ENCODE assay signal across 9 mouse cellular contexts in genomic region chr16:44361921-44362890, GRCm38 (mm10). TPM values are rescaled to one million over a fixed set of nuclear protein-coding genes. Genes with fewer than 3 reads are reported as not detected.
DNase-seq lines count a peak whose midpoint lies in the region; ATAC-seq and TF ChIP-seq lines count a peak whose summit lies in the region.
"Had no signal": no experiment of that assay in that cellular context is flagged by ENCODE, and none has a peak within 500 bp of the region (broad histone marks: within the 10 kb centered on the region; RNA-seq: fewer than 3 reads in every experiment).

No protein-coding gene starts in this region.

- no peaks in the 10 kb centered on the region for H3K27me3 ChIP-seq in forebrain, postnatal 0 days (ENCODE audit: insufficient read depth, low read length)
- H3K27me3 ChIP-seq: lung, embryonic 15.5 days had no signal

- no peak overlapping the region for H3K4me3 ChIP-seq in forebrain, postnatal 0 days (ENCODE audit: low read depth, low read length)
- H3K4me3 ChIP-seq: lung, embryonic 15.5 days had no signal

- no peak for ATAC-seq in cerebellum, adult (ENCODE audit: insufficient number of reproducible peaks, low FRiP score, low TSS enrichment)
- ATAC-seq in forebrain, postnatal 0 days: peak; percentile 55; the same call in 1 of the 2 replicates
- peak; percentile 47 for ATAC-seq in megakaryocyte, adult 5-6 weeks (ENCODE audit: poor library complexity, severe bottlenecking)

- WGBS in forebrain, postnatal 0 days: 86% methylated on average over 10 of the region's 10 CpGs

- no peaks in the 10 kb centered on the region for H3K4me1 ChIP-seq in forebrain, postnatal 0 days (ENCODE audit: insufficient read depth)
- H3K4me1 ChIP-seq: lung, embryonic 15.5 days had no signal

- H3K9me3 ChIP-seq in forebrain, postnatal 0 days (ENCODE audit: low read length): no peaks in the 10 kb centered on the region
- H3K9me3 ChIP-seq: lung, embryonic 15.5 days had no signal

- H3K36me3 ChIP-seq in forebrain, postnatal 0 days (ENCODE audit: insufficient read depth): peaks cover 10% of the 10 kb centered on the region

- intact Hi-C loops in left cerebral cortex, postnatal 25 days (cut with DNase I): loop anchor here (1.0 to 5.0 kb wide), 2 partner anchors 119 to 190 kb away; partner anchors contain the start of gene Usf3

- peak; percentile 36 for DNase-seq in cerebellum, adult 11 months
- DNase-seq in left cerebral cortex, postnatal 25 days (ENCODE audit: low spot score in 2 of 2): peak; percentile 31 to 41
- DNase-seq in left cerebral cortex, adult 8-10 months (ENCODE audit: low spot score in 2 of 2): no peak
- peak; percentile 15 for DNase-seq in adrenal gland, postnatal 25 days
- peak; percentile 63 for DNase-seq in forebrain, postnatal 0 days
- DNase-seq in right cerebral cortex, postnatal 25 days: no peak

- no peak overlapping the region for H3K27ac ChIP-seq in forebrain, postnatal 0 days (ENCODE audit: low read depth, low read length)
- H3K27ac ChIP-seq: lung, embryonic 15.5 days had no signal

- TF ChIP-seq CTCF in forebrain, postnatal 0 days (IDR thresholded peaks at IDR 0.05; ENCODE audit: low read depth): peak; percentile 80

- H3K4me2 ChIP-seq in forebrain, postnatal 0 days (ENCODE audit: low read depth): no peak overlapping the region
- H3K4me2 ChIP-seq: lung, embryonic 15.5 days had no signal

- no peak overlapping the region for H3K9ac ChIP-seq in forebrain, postnatal 0 days
- H3K9ac ChIP-seq: lung, embryonic 15.5 days had no signal

RNA-seq across cellular contexts. Expression of gene Spice1, which starts 15.3 kb away (rescaled TPM):
- 10 to 100 TPM; 18.2 to 18.4 TPM for total RNA-seq in left cerebral cortex, postnatal 25 days (2021)
- total RNA-seq in left cerebral cortex, adult 8-10 months (2022): 10 to 100 TPM; 16.4 to 20.2 (median 18.3) TPM
- 28.1 and 37.5 TPM in 2 replicates for total RNA-seq in adrenal gland, postnatal 25 days (2021)
- 13.2 and 14.5 TPM in 2 replicates for total RNA-seq in forebrain, postnatal 0 days (2014; rRNA removed)
- 7.1 and 12.0 TPM in 2 replicates for polyA plus RNA-seq in forebrain, postnatal 0 days (2015; fragmentation: Nextera tagmentation; extraction: Ambion mirVana)
- total RNA-seq in megakaryocyte, adult 5-6 weeks (2015): 14.8 and 17.9 TPM in 2 replicates
- 12.7 and 23.5 TPM in 2 replicates for total RNA-seq in megakaryocyte, adult 5-6 weeks (2017)

RNA-seq across cellular contexts. Expression of gene Sidt1, which starts 29.2 kb away (rescaled TPM):
- total RNA-seq in left cerebral cortex, postnatal 25 days (2021): 10 to 100 TPM; 53.0 to 62.6 TPM
- total RNA-seq in left cerebral cortex, adult 8-10 months (2022): 10 to 100 TPM; 30.7 to 36.5 (median 32.2) TPM
- 9.3 and 12.8 TPM in 2 replicates for total RNA-seq in adrenal gland, postnatal 25 days (2021)
- total RNA-seq in forebrain, postnatal 0 days (2014; rRNA removed): 13.4 and 22.0 TPM in 2 replicates
- polyA plus RNA-seq in forebrain, postnatal 0 days (2015; fragmentation: Nextera tagmentation; extraction: Ambion mirVana): 10.0 and 12.7 TPM in 2 replicates
- 0.07 and 1.5 TPM in 2 replicates for total RNA-seq in megakaryocyte, adult 5-6 weeks (2015)
- 0.29 and 0.73 TPM in 2 replicates for total RNA-seq in megakaryocyte, adult 5-6 weeks (2017)

RNA-seq across cellular contexts. Expression of gene Cfap44, which starts 32.4 kb away (rescaled TPM):
- 1 to 10 TPM; 2.4 to 4.0 TPM for total RNA-seq in left cerebral cortex, postnatal 25 days (2021)
- total RNA-seq in left cerebral cortex, adult 8-10 months (2022): 1 to 10 TPM; 3.4 to 7.4 (median 5.8) TPM
- total RNA-seq in adrenal gland, postnatal 25 days (2021): 1.9 and 5.3 TPM in 2 replicates
- total RNA-seq in forebrain, postnatal 0 days (2014; rRNA removed): 5.6 and 9.6 TPM in 2 replicates
- 1.2 and 2.5 TPM in 2 replicates for polyA plus RNA-seq in forebrain, postnatal 0 days (2015; fragmentation: Nextera tagmentation; extraction: Ambion mirVana)
- not detected in 2 replicates for total RNA-seq in megakaryocyte, adult 5-6 weeks (2015)
- total RNA-seq in megakaryocyte, adult 5-6 weeks (2017): 0.07 TPM in 1 of 2 replicates, not detected in the other

Comparison
In these comparisons a context has a peak if more than half of its experiments do, and no peak if none do; other contexts are left out.
1. DNase-seq: peak in cerebellum, adult 11 months (single experiment), left cerebral cortex, postnatal 25 days (2 of 2), adrenal gland, postnatal 25 days (single experiment) and forebrain, postnatal 0 days (single experiment); none in left cerebral cortex, adult 8-10 months (0 of 2) and right cerebral cortex, postnatal 25 days (single experiment).